Comparison of ENCODE assay signal across 19 mouse cellular contexts in genomic region chr3:147153998-147154397, GRCm38 (mm10).
DNase-seq lines count a peak whose midpoint lies in the region; ATAC-seq lines count a peak whose summit lies in the region.
"Had no signal": no experiment of that assay in that cellular context is flagged by ENCODE, and none has a peak within 500 bp of the region (broad histone marks: within the 10 kb centered on the region; RNA-seq: fewer than 3 reads in every experiment).

No protein-coding gene starts in this region.

- DNase-seq in midbrain, embryonic 11.5 days (ENCODE audit: low spot score, missing footprints), result peak; percentile 31
- peak; percentile 56 for DNase-seq in forelimb bud, embryonic 11.5 days (ENCODE audit: low read depth, low spot score)
- DNase-seq in Muller cell, postnatal 12 days (ENCODE audit: inconsistent ontology term), result no peak
- no peak for DNase-seq in cerebellum, adult 8-10 months
- DNase-seq: adrenal gland, postnatal 10 days; cerebellum, adult 11 months; cerebellum, adult 9-10 months; gastrocnemius, postnatal 14 days; heart, postnatal 36 days had no signal

- 72% methylated on average over 2 of the region's 2 CpGs for WGBS in midbrain, embryonic 11.5 days
- WGBS in midbrain, embryonic 15.5 days, result 82% methylated on average over 2 of the region's 2 CpGs
- WGBS in limb, embryonic 12.5 days, result 15% methylated on average over 2 of the region's 2 CpGs

- H3K4me1 ChIP-seq in midbrain, embryonic 11.5 days (ENCODE audit: control insufficient read depth, insufficient read depth, low read length), result no peaks in the 10 kb centered on the region
- no peaks in the 10 kb centered on the region for H3K4me1 ChIP-seq in midbrain, embryonic 15.5 days
- peaks cover 13% of the 10 kb centered on the region; the same call in 1 of the 2 replicates for H3K4me1 ChIP-seq in limb, embryonic 12.5 days (replicated peaks)
- H3K4me1 ChIP-seq: forebrain, embryonic 15.5 days; heart, embryonic 12.5 days; hindbrain, embryonic 15.5 days had no signal

- H3K36me3 ChIP-seq in midbrain, embryonic 11.5 days (ENCODE audit: control insufficient read depth, insufficient read depth, low read length), result no peaks in the 10 kb centered on the region
- H3K36me3 ChIP-seq in midbrain, embryonic 15.5 days (replicated peaks), result no peaks in the 10 kb centered on the region
- no peaks in the 10 kb centered on the region for H3K36me3 ChIP-seq in limb, embryonic 12.5 days
- H3K36me3 ChIP-seq: forebrain, embryonic 15.5 days; heart, embryonic 12.5 days; hindbrain, embryonic 15.5 days had no signal

- no peaks in the 10 kb centered on the region for H3K9me3 ChIP-seq in midbrain, embryonic 11.5 days (ENCODE audit: control insufficient read depth, low read length)
- H3K9me3 ChIP-seq in midbrain, embryonic 15.5 days, result no peaks in the 10 kb centered on the region
- H3K9me3 ChIP-seq in limb, embryonic 12.5 days, result no peaks in the 10 kb centered on the region
- H3K9me3 ChIP-seq: forebrain, embryonic 15.5 days; heart, embryonic 12.5 days; hindbrain, embryonic 15.5 days had no signal

- no peak overlapping the region for H3K27ac ChIP-seq in midbrain, embryonic 11.5 days (ENCODE audit: low read depth, low read length)
- no peak overlapping the region for H3K27ac ChIP-seq in midbrain, embryonic 15.5 days
- peak overlapping the region; percentile 64; the same call in 1 of the 2 replicates for H3K27ac ChIP-seq in limb, embryonic 12.5 days
- H3K27ac ChIP-seq: forebrain, embryonic 15.5 days; hindbrain, embryonic 15.5 days had no signal

- no peak overlapping the region for H3K4me2 ChIP-seq in midbrain, embryonic 11.5 days
- H3K4me2 ChIP-seq in midbrain, embryonic 15.5 days, result no peak overlapping the region
- H3K4me2 ChIP-seq in limb, embryonic 12.5 days, result no peak overlapping the region
- H3K4me2 ChIP-seq: forebrain, embryonic 15.5 days; heart, embryonic 12.5 days; hindbrain, embryonic 15.5 days had no signal

- no peaks in the 10 kb centered on the region for H3K27me3 ChIP-seq in midbrain, embryonic 11.5 days (ENCODE audit: control insufficient read depth, insufficient read depth, low read length)
- H3K27me3 ChIP-seq in midbrain, embryonic 15.5 days (replicated peaks), result no peaks in the 10 kb centered on the region
- no peaks in the 10 kb centered on the region for H3K27me3 ChIP-seq in limb, embryonic 12.5 days
- H3K27me3 ChIP-seq: CH12.LX; forebrain, embryonic 15.5 days; heart, embryonic 12.5 days; hindbrain, embryonic 15.5 days had no signal

- H3K4me3 ChIP-seq in midbrain, embryonic 11.5 days (ENCODE audit: low read depth, low read length), result no peak overlapping the region
- no peak overlapping the region for H3K4me3 ChIP-seq in midbrain, embryonic 15.5 days
- no peak overlapping the region for H3K4me3 ChIP-seq in limb, embryonic 12.5 days (replicated peaks)
- H3K4me3 ChIP-seq: erythroblast, embryonic 14.5 days; forebrain, embryonic 15.5 days; heart, embryonic 12.5 days; hindbrain, embryonic 15.5 days had no signal

- ATAC-seq in midbrain, embryonic 11.5 days (ENCODE audit: low FRiP score), result no peak
- ATAC-seq in midbrain, embryonic 15.5 days (replicated peaks), result no peak
- peak; percentile 59; the same call in 1 of the 2 replicates for ATAC-seq in limb, embryonic 12.5 days (ENCODE audit: insufficient number of reproducible peaks, insufficient read depth, low FRiP score, low TSS enrichment, low read depth)
- ATAC-seq in erythroid progenitor cell, adult 5-6 weeks (replicated peaks; ENCODE audit: low FRiP score, poor library complexity, severe bottlenecking), result no peak
- ATAC-seq: forebrain, embryonic 15.5 days; inflammation-experienced regulatory T-cells, adult 6 months; intestine, postnatal 0 days had no signal

- no peak overlapping the region for H3K9ac ChIP-seq in midbrain, embryonic 11.5 days (ENCODE audit: low read length)
- no peak overlapping the region for H3K9ac ChIP-seq in midbrain, embryonic 15.5 days
- H3K9ac ChIP-seq in limb, embryonic 12.5 days (replicated peaks), result no peak overlapping the region
- H3K9ac ChIP-seq: forebrain, embryonic 15.5 days; heart, embryonic 12.5 days; hindbrain, embryonic 15.5 days had no signal

Comparison
In these comparisons a context has a peak if more than half of its experiments do, and no peak if none do; other contexts are left out.
1. DNase-seq: peak in midbrain, embryonic 11.5 days (single experiment) and forelimb bud, embryonic 11.5 days (single experiment); none in Muller cell, postnatal 12 days (single experiment) and cerebellum, adult 8-10 months (single experiment).